Mouse (Mus musculus) embryonic facial prominence, embryonic 10.5 days (tissue): Measurements from ENCODE around the gene 1700020A23Rik. TPM values are rescaled to one million over a fixed set of nuclear protein-coding genes. Genes with fewer than 3 reads are reported as not detected.

Source experiments
- DNase-seq: peaks from one replicate; pipeline ENCODE4 v3.0.0-alpha.2; 2017; ENCODE audit warnings: low spot score
- H3K27ac ChIP-seq: fragments of 300-500 bp; sonication (generic); replicated peaks from 2 replicates; pipeline ENCODE4 v1.5.1; 2016; ENCODE audit warnings: mild to moderate bottlenecking
- H3K27me3 ChIP-seq: fragments of 300-500 bp; sonication (generic); replicated peaks from 2 replicates; pipeline ENCODE4 v1.6.1; 2016; ENCODE audit warnings: low read depth, mild to moderate bottlenecking; ENCODE audit not compliant: poor library complexity, severe bottlenecking
- H3K36me3 ChIP-seq: fragments of 300-500 bp; sonication (generic); replicated peaks from 2 replicates; pipeline ENCODE4 v1.6.1; 2016; ENCODE audit warnings: mild to moderate bottlenecking, moderate library complexity
- H3K4me1 ChIP-seq: fragments of 300-500 bp; sonication (generic); 2 replicates; pipeline ENCODE4 v1.6.1; 2016
- H3K4me3 ChIP-seq: fragments of 300-500 bp; sonication (generic); 2 replicates; pipeline ENCODE4 v1.5.1; 2016; ENCODE audit warnings: mild to moderate bottlenecking, moderate library complexity
- H3K9me3 ChIP-seq: fragments of 300-500 bp; sonication (generic); 2 replicates; pipeline ENCODE4 v1.6.1; 2016; ENCODE audit warnings: mild to moderate bottlenecking
- WGBS: fragments of 180-500 bp; shearing (Covaris S2); methylation state at CpG from one replicate; pipeline ENCODE4 v1.1.7; 2016; 5-methylcytosine and 5-hydroxymethylcytosine counted together
- polyA plus RNA-seq: library from polyadenylated mRNA; unstranded; fragments of >200 nt; fragmentation: Nextera tagmentation; extraction: Ambion mirVana; gene quantifications from 2 replicates; pipeline ENCODE4 v1.2.1, GENCODE M21; 2016

Gene 1700020A23Rik
- polyA plus RNA-seq, 1 experiment from 2014 or later, result not detected

GRCm38 (mm10) chr2:130439840-130440480 is 34.9 kb downstream of the 1700020A23Rik start:
- no peak overlapping the region for H3K27ac ChIP-seq
- no peaks in the 10 kb centered on the region for H3K9me3 ChIP-seq
- WGBS, result 95% methylated on average over 4 of the region's 4 CpGs
- H3K27me3 ChIP-seq, result no peaks in the 10 kb centered on the region
- H3K4me3 ChIP-seq, result no peak overlapping the region
- no peaks in the 10 kb centered on the region for H3K4me1 ChIP-seq
- no peak for DNase-seq
- H3K36me3 ChIP-seq, result peaks cover 82% of the 10 kb centered on the region

- Histone ChIP-seq H3K4me1 (no peaks in the 10 kb centered on the region), H3K27ac (no peak overlapping the region), H3K27me3 (peaks cover under 1% of the 10 kb centered on the region; the same call in 1 of the 2 replicates), H3K4me3 (no peak overlapping the region), H3K36me3 (peaks cover 82% of the 10 kb centered on the region), H3K9me3 (no peaks in the 10 kb centered on the region)
- WGBS, result 88% methylated on average over 10 of the region's 10 CpGs
- no peak for DNase-seq
Observed at GRCm38 (mm10) chr2:130442162-130442561, 37.1 kb downstream of the 1700020A23Rik start.

GRCm38 (mm10) chr2:130448449-130448848 is 43.4 kb downstream of the 1700020A23Rik start:
- H3K27ac ChIP-seq, result no peak overlapping the region
- H3K36me3 ChIP-seq, result peaks cover 19% of the 10 kb centered on the region
- H3K27me3 ChIP-seq, result peaks cover 25% of the 10 kb centered on the region
- no peak for DNase-seq
- peaks cover 28% of the 10 kb centered on the region for H3K4me1 ChIP-seq
- H3K4me3 ChIP-seq, result no peak overlapping the region
- H3K9me3 ChIP-seq, result no peaks in the 10 kb centered on the region

- peaks cover 28% of the 10 kb centered on the region for H3K4me1 ChIP-seq
- H3K9me3 ChIP-seq, result no peaks in the 10 kb centered on the region
- H3K36me3 ChIP-seq, result peaks cover 12% of the 10 kb centered on the region
- H3K4me3 ChIP-seq, result peak overlapping the region; percentile 95
- H3K27ac ChIP-seq, result no peak overlapping the region
- peaks cover 25% of the 10 kb centered on the region for H3K27me3 ChIP-seq
- peak; percentile 34 for DNase-seq
- WGBS, result 8% methylated on average over 17 of the region's 17 CpGs
Observed at GRCm38 (mm10) chr2:130449021-130449793, 44.1 kb downstream of the 1700020A23Rik start.

- H3K4me3 ChIP-seq, result peak within 1 kb of the TSS; percentile 95
- peak within 1 kb of the TSS; percentile 92 for H3K27ac ChIP-seq
- no peaks in the 10 kb centered on the region for H3K9me3 ChIP-seq
- H3K4me1 ChIP-seq, result peaks cover 28% of the 10 kb centered on the region
- peaks cover 6% of the 10 kb centered on the region for H3K36me3 ChIP-seq
- WGBS, result under 1% methylated on average over 50 of the region's 50 CpGs
- H3K27me3 ChIP-seq, result peaks cover 25% of the 10 kb centered on the region
- DNase-seq, result peak; percentile 94
Observed at GRCm38 (mm10) chr2:130449794-130450433, 44.9 kb downstream of the 1700020A23Rik start, which contains the start of gene Ptpra. Gene Ptpra (plus strand): TSS chr2:130450278.

GRCm38 (mm10) chr2:130450434-130450796 is 45.4 kb downstream of the 1700020A23Rik start:
- peaks cover 28% of the 10 kb centered on the region for H3K4me1 ChIP-seq
- peaks cover 25% of the 10 kb centered on the region for H3K27me3 ChIP-seq
- peak overlapping the region; percentile 95 for H3K4me3 ChIP-seq
- no peaks in the 10 kb centered on the region for H3K9me3 ChIP-seq
- peaks cover 3% of the 10 kb centered on the region for H3K36me3 ChIP-seq
- H3K27ac ChIP-seq, result peak overlapping the region; percentile 92
- WGBS, result under 1% methylated on average over 47 of the region's 47 CpGs
- DNase-seq, result no peak

GRCm38 (mm10) chr2:130451086-130451726 is 46.1 kb downstream of the 1700020A23Rik start:
- H3K4me1 ChIP-seq, result peaks cover 28% of the 10 kb centered on the region
- 74% methylated on average over 14 of the region's 14 CpGs for WGBS
- H3K36me3 ChIP-seq, result no peaks in the 10 kb centered on the region
- peak overlapping the region; percentile 95 for H3K4me3 ChIP-seq
- no peaks in the 10 kb centered on the region for H3K9me3 ChIP-seq
- H3K27ac ChIP-seq, result no peak overlapping the region
- peaks cover 25% of the 10 kb centered on the region for H3K27me3 ChIP-seq
- DNase-seq, result no peak

- 77% methylated on average over 3 of the region's 3 CpGs for WGBS
- H3K27me3 ChIP-seq, result peaks cover 25% of the 10 kb centered on the region
- H3K4me3 ChIP-seq, result peak overlapping the region; percentile 95
- no peak overlapping the region for H3K27ac ChIP-seq
- peaks cover 28% of the 10 kb centered on the region for H3K4me1 ChIP-seq
- no peak for DNase-seq
- no peaks in the 10 kb centered on the region for H3K9me3 ChIP-seq
- H3K36me3 ChIP-seq, result no peaks in the 10 kb centered on the region
Observed at GRCm38 (mm10) chr2:130451727-130452090, 46.6 kb downstream of the 1700020A23Rik start.

GRCm38 (mm10) chr2:130452266-130452665 is 47.2 kb downstream of the 1700020A23Rik start:
- no peak for DNase-seq
- Histone ChIP-seq H3K4me3 (no peak overlapping the region), H3K27me3 (peaks cover 23% of the 10 kb centered on the region), H3K36me3 (no peaks in the 10 kb centered on the region), H3K9me3 (no peaks in the 10 kb centered on the region), H3K27ac (no peak overlapping the region), H3K4me1 (peaks cover 28% of the 10 kb centered on the region)
- WGBS, result 65% methylated on average over 2 of the region's 2 CpGs

GRCm38 (mm10) chr2:130453421-130453820 is 48.4 kb downstream of the 1700020A23Rik start:
- Histone ChIP-seq H3K36me3 (no peaks in the 10 kb centered on the region), H3K4me3 (no peak overlapping the region), H3K27ac (no peak overlapping the region), H3K4me1 (peaks cover 28% of the 10 kb centered on the region), H3K27me3 (peaks cover 12% of the 10 kb centered on the region), H3K9me3 (no peaks in the 10 kb centered on the region)
- 78% methylated on average over 6 of the region's 6 CpGs for WGBS
- DNase-seq, result no peak

GRCm38 (mm10) chr2:130454748-130455370 is 49.8 kb downstream of the 1700020A23Rik start:
- 91% methylated on average over 6 of the region's 6 CpGs for WGBS
- Histone ChIP-seq H3K27me3 (no peaks in the 10 kb centered on the region), H3K9me3 (no peaks in the 10 kb centered on the region), H3K4me1 (peaks cover 20% of the 10 kb centered on the region), H3K27ac (no peak overlapping the region), H3K36me3 (no peaks in the 10 kb centered on the region), H3K4me3 (no peak overlapping the region)
- no peak for DNase-seq
